Mouse (Mus musculus) CH12.LX (cell line): ENCODE results near the gene Gm11037. TPM values are rescaled to one million over a fixed set of nuclear protein-coding genes. Genes with fewer than 3 reads are reported as not detected.

Experiments used
- E2F4 ChIP-seq: IDR thresholded peaks from 2 replicates; pipeline ENCODE4 v1.6.1; 2011; ENCODE audit warnings: low read depth, low read length, improper control_type of control experiment; ENCODE audit not compliant: insufficient replicate concordance
- ELF1 ChIP-seq: IDR thresholded peaks from 2 replicates; pipeline ENCODE4 v1.6.1; 2014; ENCODE audit warnings: low read depth, mild to moderate bottlenecking, inconsistent platforms, low read length, improper control_type of control experiment
- IRF4 ChIP-seq: IDR thresholded peaks from 2 replicates; pipeline ENCODE4 v1.6.1; 2014; ENCODE audit warnings: low read depth, mild to moderate bottlenecking, inconsistent platforms, low read length, improper control_type of control experiment
- MAZ ChIP-seq: IDR thresholded peaks from 2 replicates; pipeline ENCODE4 v1.6.1; 2012; ENCODE audit warnings: low read depth, mild to moderate bottlenecking, inconsistent platforms, low read length, improper control_type of control experiment, moderate library complexity
- MXI1 ChIP-seq: IDR thresholded peaks from 2 replicates; pipeline ENCODE4 v1.6.1; 2011; ENCODE audit warnings: mild to moderate bottlenecking, low read depth, low read length, improper control_type of control experiment
- MYC ChIP-seq: IDR thresholded peaks from 2 replicates; pipeline ENCODE4 v1.6.1; 2011; ENCODE audit warnings: low read depth, mild to moderate bottlenecking, improper control_type of control experiment, low read length
- TCF12 ChIP-seq: IDR thresholded peaks from 2 replicates; pipeline ENCODE4 v1.6.1; 2014; ENCODE audit warnings: low read depth, mild to moderate bottlenecking, inconsistent platforms, low read length, improper control_type of control experiment
- polyA plus RNA-seq: library from polyadenylated mRNA; unstranded; fragments of >175 nt; gene quantifications from 2 replicates; pipeline ENCODE4 v1.2.1, GENCODE M21; 2012; ENCODE audit warnings: low read depth; ENCODE audit not compliant: insufficient read length
- total RNA-seq, 2 experiments: library from RNA; depleted of rRNA; stranded (reverse); fragments of 300-350 nt in 1 of 2; fragments of >200 nt in 1 of 2; gene quantifications; 2 replicates each; pipeline ENCODE4 v1.2.3; 2012 to 2014

Gene Gm11037
- total and polyA plus RNA-seq, 3 experiments = not detected

DNA sequence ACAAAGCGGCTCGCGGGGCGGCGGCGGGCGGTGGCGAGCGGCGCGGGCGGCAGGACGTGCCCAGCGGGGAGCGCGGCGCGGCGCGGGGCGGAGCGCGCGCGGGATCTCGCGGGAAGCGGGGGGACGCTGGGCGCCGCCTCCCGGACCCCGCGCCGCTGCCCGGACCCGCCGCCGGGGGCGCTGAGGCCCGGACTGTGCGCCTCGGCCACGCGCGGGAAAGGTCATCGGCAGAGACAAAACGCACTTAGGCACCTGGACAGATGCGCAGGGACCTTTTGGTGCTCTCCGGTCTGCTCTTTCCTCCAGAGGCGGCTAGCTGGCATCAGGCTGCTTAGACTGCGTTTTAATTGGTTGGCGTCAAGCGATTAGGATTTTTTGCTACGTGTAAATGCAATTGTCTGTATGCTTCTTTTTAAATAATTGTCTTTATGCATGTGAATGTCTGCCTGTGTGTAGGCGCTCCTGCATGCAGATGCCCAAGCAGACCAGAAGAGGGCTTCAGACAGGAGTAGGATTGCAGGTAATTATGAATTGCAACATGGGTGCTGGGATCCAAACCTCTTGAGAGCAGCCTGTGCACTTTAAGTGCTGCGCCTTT lies 46.8 kb downstream of the Gm11037 start, which contains the start of gene Cenpb (continued):
- no peak for TF ChIP-seq E2F4
- no peak for TF ChIP-seq MAZ
- TF ChIP-seq ELF1 = no peak
- TF ChIP-seq MXI1 = no peak; the same call in 1 of the 2 replicates
- TF ChIP-seq MYC = no peak
- peak; percentile 4; the same call in 1 of the 2 replicates for TF ChIP-seq TCF12
- no peak for TF ChIP-seq IRF4

Other genes with a start within 250 kb of the Gm11037 start
- 3.3 and 4.2 TPM in 2 replicates for gene 4930402H24Rik, start 227.1 kb upstream of the Gm11037 start, total RNA-seq (2012; rRNA removed)
- 3.1 and 4.2 TPM in 2 replicates for gene 4930402H24Rik, start 227.1 kb upstream of the Gm11037 start, total RNA-seq (2014; rRNA removed)
- 2.6 and 4.8 TPM in 2 replicates for gene 4930402H24Rik, start 227.1 kb upstream of the Gm11037 start, polyA plus RNA-seq
- 4.4 and 4.5 TPM in 2 replicates for gene Atrn, start 227.0 kb upstream of the Gm11037 start, total RNA-seq (2012; rRNA removed)
- gene Atrn, start 227.0 kb upstream of the Gm11037 start, total RNA-seq (2014; rRNA removed) = 4.0 TPM in 2 replicates
- 4.9 and 5.8 TPM in 2 replicates for gene Atrn, start 227.0 kb upstream of the Gm11037 start, polyA plus RNA-seq
- not detected in 2 replicates for gene Gfra4, start 90.4 kb upstream of the Gm11037 start, total RNA-seq (2012; rRNA removed)
- gene Gfra4, start 90.4 kb upstream of the Gm11037 start, total RNA-seq (2014; rRNA removed) = not detected in 2 replicates
- not detected in 2 replicates for gene Gfra4, start 90.4 kb upstream of the Gm11037 start, polyA plus RNA-seq
- gene Adam33, start 69.7 kb upstream of the Gm11037 start, total RNA-seq (2012; rRNA removed) = 0.17 TPM in 2 replicates
- not detected in 2 replicates for gene Adam33, start 69.7 kb upstream of the Gm11037 start, total RNA-seq (2014; rRNA removed)
- 0.21 and 0.44 TPM in 2 replicates for gene Adam33, start 69.7 kb upstream of the Gm11037 start, polyA plus RNA-seq
- 0.04 TPM in 1 of 2 replicates, not detected in the other for gene Siglec1, start 46.7 kb upstream of the Gm11037 start, total RNA-seq (2012; rRNA removed)
- not detected in 2 replicates for gene Siglec1, start 46.7 kb upstream of the Gm11037 start, total RNA-seq (2014; rRNA removed)
- gene Siglec1, start 46.7 kb upstream of the Gm11037 start, polyA plus RNA-seq = 0.05 TPM in 1 of 2 replicates, not detected in the other
- 1.3 and 1.7 TPM in 2 replicates for gene Hspa12b, start 6.2 kb upstream of the Gm11037 start, total RNA-seq (2012; rRNA removed)
- 0.24 and 0.56 TPM in 2 replicates for gene Hspa12b, start 6.2 kb upstream of the Gm11037 start, total RNA-seq (2014; rRNA removed)
- 2.0 TPM in 2 replicates for gene Hspa12b, start 6.2 kb upstream of the Gm11037 start, polyA plus RNA-seq
- gene 1700037H04Rik, start 26.6 kb downstream of the Gm11037 start, total RNA-seq (2012; rRNA removed) = 25.3 and 36.5 TPM in 2 replicates
- 11.2 and 16.0 TPM in 2 replicates for gene 1700037H04Rik, start 26.6 kb downstream of the Gm11037 start, total RNA-seq (2014; rRNA removed)
- 40.0 and 43.0 TPM in 2 replicates for gene 1700037H04Rik, start 26.6 kb downstream of the Gm11037 start, polyA plus RNA-seq
- gene Cenpb, start 46.6 kb downstream of the Gm11037 start, total RNA-seq (2012; rRNA removed) = 24.4 and 26.8 TPM in 2 replicates
- 17.3 and 18.1 TPM in 2 replicates for gene Cenpb, start 46.6 kb downstream of the Gm11037 start, total RNA-seq (2014; rRNA removed)
- 26.1 and 26.6 TPM in 2 replicates for gene Cenpb, start 46.6 kb downstream of the Gm11037 start, polyA plus RNA-seq
- 11.6 and 14.4 TPM in 2 replicates for gene Cdc25b, start 53.5 kb downstream of the Gm11037 start, total RNA-seq (2012; rRNA removed)
- gene Cdc25b, start 53.5 kb downstream of the Gm11037 start, total RNA-seq (2014; rRNA removed) = 23.3 and 24.0 TPM in 2 replicates
- gene Cdc25b, start 53.5 kb downstream of the Gm11037 start, polyA plus RNA-seq = 21.3 and 22.8 TPM in 2 replicates
- gene Spef1, start 53.8 kb downstream of the Gm11037 start, total RNA-seq (2012; rRNA removed) = 0.97 and 1.0 TPM in 2 replicates
- 0.34 and 0.45 TPM in 2 replicates for gene Spef1, start 53.8 kb downstream of the Gm11037 start, total RNA-seq (2014; rRNA removed)
- gene Spef1, start 53.8 kb downstream of the Gm11037 start, polyA plus RNA-seq = 1.2 TPM in 2 replicates
- 9.1 and 10.4 TPM in 2 replicates for gene Ap5s1, start 73.6 kb downstream of the Gm11037 start, total RNA-seq (2012; rRNA removed)
- gene Ap5s1, start 73.6 kb downstream of the Gm11037 start, total RNA-seq (2014; rRNA removed) = 19.8 and 22.5 TPM in 2 replicates
- gene Ap5s1, start 73.6 kb downstream of the Gm11037 start, polyA plus RNA-seq = 8.1 and 9.9 TPM in 2 replicates
- gene Mavs, start 100.6 kb downstream of the Gm11037 start, total RNA-seq (2012; rRNA removed) = 25.6 and 25.9 TPM in 2 replicates
- 18.5 and 18.6 TPM in 2 replicates for gene Mavs, start 100.6 kb downstream of the Gm11037 start, total RNA-seq (2014; rRNA removed)
- 26.8 and 34.5 TPM in 2 replicates for gene Mavs, start 100.6 kb downstream of the Gm11037 start, polyA plus RNA-seq
- gene Pank2, start 129.0 kb downstream of the Gm11037 start, total RNA-seq (2012; rRNA removed) = 16.6 and 19.0 TPM in 2 replicates
- gene Pank2, start 129.0 kb downstream of the Gm11037 start, total RNA-seq (2014; rRNA removed) = 25.6 and 28.6 TPM in 2 replicates
- gene Pank2, start 129.0 kb downstream of the Gm11037 start, polyA plus RNA-seq = 34.7 and 43.2 TPM in 2 replicates
- 3.4 and 3.9 TPM in 2 replicates for gene Rnf24, start 219.4 kb downstream of the Gm11037 start, total RNA-seq (2012; rRNA removed)
- 3.5 and 3.9 TPM in 2 replicates for gene Rnf24, start 219.4 kb downstream of the Gm11037 start, total RNA-seq (2014; rRNA removed)
- 11.8 and 14.7 TPM in 2 replicates for gene Rnf24, start 219.4 kb downstream of the Gm11037 start, polyA plus RNA-seq